Comparison of ENCODE assay signal across 15 mouse cellular contexts in genomic region chr4:86825143-86825542, GRCm38 (mm10). TPM values are rescaled to one million over a fixed set of nuclear protein-coding genes. Genes with fewer than 3 reads are reported as not detected.
A peak's percentile ranks its signal among the peaks of the same experiment; 100 is the strongest.
DNase-seq lines count a peak whose midpoint lies in the region; ATAC-seq lines count a peak whose summit lies in the region.
"Had no signal": no experiment of that assay in that cellular context is flagged by ENCODE, and none has a peak within 500 bp of the region (broad histone marks: within the 10 kb centered on the region; RNA-seq: fewer than 3 reads in every experiment).

No protein-coding gene starts in this region.

- DNase-seq in cerebellum, postnatal 14 days: peak; percentile 9 to 12
- no peak for DNase-seq in cerebellum, adult 9-11 months
- DNase-seq in left cerebral cortex, postnatal 14 days (ENCODE audit: low spot score in 2 of 2): peak; percentile 15 to 20
- no peak for DNase-seq in left cerebral cortex, adult 11 months (ENCODE audit: low spot score)
- peak; percentile 45 for DNase-seq in MN1 (ENCODE audit: low spot score)
- no peak for DNase-seq in layer of hippocampus, adult 9-10 months (ENCODE audit: low spot score)
- DNase-seq: adrenal gland, adult 2 months; cerebellum, adult 11-12 months; forebrain, postnatal 0 days; gastrocnemius, postnatal 36 days; heart, adult 11 months; heart, postnatal 36 days had no signal

- ATAC-seq in megakaryocyte-erythroid progenitor cell, adult 5-6 weeks (replicated peaks; ENCODE audit: low FRiP score, low TSS enrichment, poor library complexity, severe bottlenecking): peak; percentile 78
- ATAC-seq: forebrain, embryonic 13.5 days; forebrain, postnatal 0 days; intestine, embryonic 16.5 days had no signal

- intact Hi-C loops in left cerebral cortex, postnatal 14 days (cut with DNase I): no loop called here

RNA-seq across cellular contexts. Expression of gene Rps6, which starts 32.1 kb away (rescaled TPM):
- total RNA-seq in left cerebral cortex, postnatal 14 days (2021): 100 to 1,000 TPM; 362 to 379 TPM
- 3,729 and 3,811 TPM in 2 replicates for total RNA-seq in megakaryocyte-erythroid progenitor cell, adult 5-6 weeks (2014; fragmentation: Nextera tagmentation)
- 1,714 and 1,757 TPM in 2 replicates for total RNA-seq in megakaryocyte-erythroid progenitor cell, adult 5-6 weeks (2017)

RNA-seq across cellular contexts. Expression of gene Acer2, which starts 49.1 kb away (rescaled TPM):
- total RNA-seq in left cerebral cortex, postnatal 14 days (2021): 1 to 10 TPM; 3.5 to 6.0 TPM
- 1.5 and 1.9 TPM in 2 replicates for total RNA-seq in megakaryocyte-erythroid progenitor cell, adult 5-6 weeks (2014; fragmentation: Nextera tagmentation)
- total RNA-seq in megakaryocyte-erythroid progenitor cell, adult 5-6 weeks (2017): 0.30 and 0.75 TPM in 2 replicates

Comparison
In these comparisons a context has a peak if more than half of its experiments do, and no peak if none do; other contexts are left out.
1. DNase-seq: peak in cerebellum, postnatal 14 days (2 of 2), left cerebral cortex, postnatal 14 days (2 of 2) and MN1 (single experiment); none in cerebellum, adult 9-11 months (single experiment), left cerebral cortex, adult 11 months (single experiment) and layer of hippocampus, adult 9-10 months (single experiment).
2. RNA of gene Rps6, which starts 32.1 kb away (total RNA-seq): 1,714 to 3,811 TPM in megakaryocyte-erythroid progenitor cell, adult 5-6 weeks; 362 to 379 TPM in left cerebral cortex, postnatal 14 days; every median in the first group is over 4 times any median in the second.